Mouse (Mus musculus) hindbrain, embryonic 15.5 days (tissue): Measurements from ENCODE around the gene Krtap19-3. TPM values are rescaled to one million over a fixed set of nuclear protein-coding genes. Genes with fewer than 3 reads are reported as not detected.

ENCODE experiments used
- ATAC-seq: fragments of 200-750 bp; cut with Nextera tagmentation; 2 replicates; pipeline ENCODE4 v1.8.0; 2017; ENCODE audit warnings: low read depth, moderate number of reproducible peaks, moderate TSS enrichment; ENCODE audit not compliant: low FRiP score
- H3K27ac ChIP-seq: fragments of 300-500 bp; sonication (generic); replicated peaks from 2 replicates; pipeline ENCODE4 v1.5.1; 2015; ENCODE audit warnings: mild to moderate bottlenecking, inconsistent platforms
- H3K27me3 ChIP-seq: fragments of 300-500 bp; sonication (generic); 2 replicates; pipeline ENCODE4 v1.6.1; 2015; ENCODE audit warnings: control low read depth, inconsistent platforms
- H3K36me3 ChIP-seq: fragments of 300-500 bp; sonication (generic); 2 replicates; pipeline ENCODE4 v1.6.1; 2015; ENCODE audit warnings: control low read depth, inconsistent platforms
- H3K4me1 ChIP-seq: fragments of 300-500 bp; sonication (generic); replicated peaks from 2 replicates; pipeline ENCODE4 v1.6.1; 2015; ENCODE audit warnings: control low read depth, inconsistent platforms
- H3K4me2 ChIP-seq: fragments of 300-500 bp; sonication (generic); 2 replicates; pipeline ENCODE4 v1.6.1; 2015; ENCODE audit warnings: moderate library complexity, mild to moderate bottlenecking, inconsistent platforms
- H3K4me3 ChIP-seq: fragments of 300-500 bp; sonication (generic); 2 replicates; pipeline ENCODE4 v1.5.1; 2015; ENCODE audit warnings: mild to moderate bottlenecking, inconsistent platforms
- H3K9ac ChIP-seq: fragments of 300-500 bp; sonication (generic); 2 replicates; pipeline ENCODE4 v1.6.1; 2015; ENCODE audit warnings: inconsistent platforms
- H3K9me3 ChIP-seq: fragments of 300-500 bp; sonication (generic); 2 replicates; pipeline ENCODE4 v1.6.1; 2016; ENCODE audit warnings: control low read depth, inconsistent platforms
- WGBS: fragments of 180-500 bp; shearing (Covaris S2); methylation state at CpG from one replicate; pipeline ENCODE4 v1.1.7; 2015; 5-methylcytosine and 5-hydroxymethylcytosine counted together
- polyA plus RNA-seq: library from polyadenylated mRNA; unstranded; fragments of >200 nt; fragmentation: Nextera tagmentation; extraction: Ambion mirVana; gene quantifications from 2 replicates; pipeline ENCODE4 v1.2.1, GENCODE M21; 2015

The Krtap19-3 gene
- polyA plus RNA-seq: not detected in 2 replicates

GRCm38 (mm10) chr16:88877938-88878337 is at the start of gene Krtap19-3:
Krtap19-3 (minus strand) TSS chr16:88878038.
- no peak within 1 kb of the TSS for H3K4me2 ChIP-seq
- H3K27me3 ChIP-seq: no peaks in the 10 kb centered on the region
- H3K4me3 ChIP-seq: no peak within 1 kb of the TSS
- WGBS: 93% methylated on average over 2 of the region's 2 CpGs
- no peak for ATAC-seq
- no peaks in the 10 kb centered on the region for H3K36me3 ChIP-seq
- no peak within 1 kb of the TSS for H3K27ac ChIP-seq
- H3K9ac ChIP-seq: no peak within 1 kb of the TSS
- no peaks in the 10 kb centered on the region for H3K9me3 ChIP-seq
- no peaks in the 10 kb centered on the region for H3K4me1 ChIP-seq

GRCm38 (mm10) chr16:88896357-88896756 is 18.5 kb upstream of the Krtap19-3 start, which contains the start of gene Krtap19-5:
Krtap19-5 (minus strand) TSS chr16:88896457.
- no peak within 1 kb of the TSS for H3K27ac ChIP-seq
- H3K4me3 ChIP-seq: no peak within 1 kb of the TSS
- 94% methylated on average over 6 of the region's 6 CpGs for WGBS
- no peaks in the 10 kb centered on the region for H3K36me3 ChIP-seq
- no peak within 1 kb of the TSS for H3K4me2 ChIP-seq
- no peaks in the 10 kb centered on the region for H3K4me1 ChIP-seq
- ATAC-seq: no peak
- no peak within 1 kb of the TSS for H3K9ac ChIP-seq
- H3K9me3 ChIP-seq: no peaks in the 10 kb centered on the region
- no peaks in the 10 kb centered on the region for H3K27me3 ChIP-seq

- Histone ChIP-seq H3K36me3 (no peaks in the 10 kb centered on the region), H3K4me3 (no peak overlapping the region), H3K27me3 (no peaks in the 10 kb centered on the region), H3K4me2 (no peak overlapping the region), H3K4me1 (no peaks in the 10 kb centered on the region), H3K9me3 (no peaks in the 10 kb centered on the region), H3K9ac (no peak overlapping the region), H3K27ac (no peak overlapping the region)
- 86% methylated on average over 6 of the region's 6 CpGs for WGBS
- no peak for ATAC-seq
Measured at GRCm38 (mm10) chr16:88886870-88887269, 9.0 kb upstream of the Krtap19-3 start.

GRCm38 (mm10) chr16:88884989-88885388 is 7.2 kb upstream of the Krtap19-3 start, which contains the start of gene Krtap19-4:
Krtap19-4 (minus strand) TSS chr16:88885089.
- Histone ChIP-seq H3K9ac (no peak within 1 kb of the TSS), H3K4me1 (no peaks in the 10 kb centered on the region), H3K4me3 (no peak within 1 kb of the TSS), H3K9me3 (no peaks in the 10 kb centered on the region), H3K27ac (no peak within 1 kb of the TSS), H3K27me3 (no peaks in the 10 kb centered on the region), H3K36me3 (no peaks in the 10 kb centered on the region), H3K4me2 (no peak within 1 kb of the TSS)
- no peak for ATAC-seq
- WGBS: 93% methylated on average over 5 of the region's 5 CpGs

GRCm38 (mm10) chr16:88874169-88874568 is 3.7 kb downstream of the Krtap19-3 start, which contains the start of gene Krtap19-2:
Krtap19-2 (minus strand) TSS chr16:88874269.
- no peaks in the 10 kb centered on the region for H3K4me1 ChIP-seq
- H3K27ac ChIP-seq: no peak within 1 kb of the TSS
- no peak within 1 kb of the TSS for H3K4me2 ChIP-seq
- H3K4me3 ChIP-seq: no peak within 1 kb of the TSS
- H3K27me3 ChIP-seq: no peaks in the 10 kb centered on the region
- ATAC-seq: no peak
- no peaks in the 10 kb centered on the region for H3K9me3 ChIP-seq
- WGBS: 90% methylated on average over 3 of the region's 3 CpGs
- H3K9ac ChIP-seq: no peak within 1 kb of the TSS
- H3K36me3 ChIP-seq: no peaks in the 10 kb centered on the region

GRCm38 (mm10) chr16:88869311-88869710 is 8.5 kb downstream of the Krtap19-3 start, which contains the start of gene Krtap19-1:
Krtap19-1 (minus strand) TSS chr16:88869411.
- H3K4me2 ChIP-seq: no peak within 1 kb of the TSS
- H3K4me3 ChIP-seq: no peak within 1 kb of the TSS
- no peak within 1 kb of the TSS for H3K27ac ChIP-seq
- no peak for ATAC-seq
- H3K36me3 ChIP-seq: no peaks in the 10 kb centered on the region
- no peaks in the 10 kb centered on the region for H3K9me3 ChIP-seq
- no peaks in the 10 kb centered on the region for H3K27me3 ChIP-seq
- no peak within 1 kb of the TSS for H3K9ac ChIP-seq
- no peaks in the 10 kb centered on the region for H3K4me1 ChIP-seq
- WGBS: 91% methylated on average over 6 of the region's 6 CpGs

- no peak overlapping the region for H3K9ac ChIP-seq
- no peaks in the 10 kb centered on the region for H3K27me3 ChIP-seq
- ATAC-seq: no peak
- H3K9me3 ChIP-seq: no peaks in the 10 kb centered on the region
- no peaks in the 10 kb centered on the region for H3K36me3 ChIP-seq
- H3K4me1 ChIP-seq: no peaks in the 10 kb centered on the region
- no peak overlapping the region for H3K4me2 ChIP-seq
- no peak overlapping the region for H3K4me3 ChIP-seq
- no peak overlapping the region for H3K27ac ChIP-seq
- 80% methylated on average over 4 of the region's 4 CpGs for WGBS
Measured at GRCm38 (mm10) chr16:88864887-88865407, 12.9 kb downstream of the Krtap19-3 start.

GRCm38 (mm10) chr16:88851450-88851849 is 26.4 kb downstream of the Krtap19-3 start:
- Histone ChIP-seq H3K4me1 (no peaks in the 10 kb centered on the region), H3K4me3 (no peak overlapping the region), H3K27ac (no peak overlapping the region), H3K9me3 (no peaks in the 10 kb centered on the region), H3K36me3 (no peaks in the 10 kb centered on the region), H3K27me3 (no peaks in the 10 kb centered on the region), H3K4me2 (no peak overlapping the region), H3K9ac (no peak overlapping the region)
- 14% methylated on average over 5 of the region's 5 CpGs for WGBS
- ATAC-seq: no peak

- WGBS: 89% methylated on average over 4 of the region's 4 CpGs
- ATAC-seq: no peak
- no peaks in the 10 kb centered on the region for H3K4me1 ChIP-seq
Measured at GRCm38 (mm10) chr16:88848558-88848957, 29.3 kb downstream of the Krtap19-3 start.

GRCm38 (mm10) chr16:88847363-88847762 is 30.5 kb downstream of the Krtap19-3 start:
- Histone ChIP-seq H3K4me3 (no peak overlapping the region), H3K9me3 (no peaks in the 10 kb centered on the region), H3K4me1 (no peaks in the 10 kb centered on the region), H3K27ac (no peak overlapping the region), H3K36me3 (no peaks in the 10 kb centered on the region), H3K4me2 (no peak overlapping the region), H3K27me3 (no peaks in the 10 kb centered on the region), H3K9ac (no peak overlapping the region)
- WGBS: 93% methylated on average over 1 of the region's 1 CpGs
- no peak for ATAC-seq

More at GRCm38 (mm10) chr16:88848558-88848957, 29.3 kb downstream of the Krtap19-3 start:
- no peak overlapping the region for H3K27ac ChIP-seq
- no peak overlapping the region for H3K9ac ChIP-seq
- no peaks in the 10 kb centered on the region for H3K27me3 ChIP-seq
- no peaks in the 10 kb centered on the region for H3K36me3 ChIP-seq
- no peak overlapping the region for H3K4me2 ChIP-seq
- H3K9me3 ChIP-seq: no peaks in the 10 kb centered on the region
- H3K4me3 ChIP-seq: no peak overlapping the region
